Mouse (Mus musculus) kidney, embryonic 14.5 days (tissue): Measurements from ENCODE around the gene Gas2l3. TPM values are rescaled to one million over a fixed set of nuclear protein-coding genes. Genes with fewer than 3 reads are reported as not detected.

ENCODE experiments used
- ATAC-seq: fragments of 200-750 bp; cut with Nextera tagmentation; 2 replicates; pipeline ENCODE4 v1.8.0; 2017; ENCODE audit warnings: moderate number of reproducible peaks, mild to moderate bottlenecking, moderate TSS enrichment, moderate library complexity; ENCODE audit not compliant: low FRiP score, low TSS enrichment
- H3K27ac ChIP-seq: fragments of 300-500 bp; sonication (generic); 2 replicates; pipeline ENCODE4 v1.5.1; 2014; ENCODE audit warnings: low read depth, mild to moderate bottlenecking, low read length, moderate library complexity, mixed read lengths
- H3K27me3 ChIP-seq: fragments of 300-500 bp; sonication (generic); 2 replicates; pipeline ENCODE4 v1.6.1; 2014; ENCODE audit warnings: mild to moderate bottlenecking, low read length; ENCODE audit not compliant: control insufficient read depth, insufficient read depth
- H3K36me3 ChIP-seq: fragments of 300-500 bp; sonication (generic); 2 replicates; pipeline ENCODE4 v1.6.1; 2014; ENCODE audit warnings: low read length, mixed read lengths; ENCODE audit not compliant: control insufficient read depth, insufficient read depth
- H3K4me1 ChIP-seq: fragments of 300-500 bp; sonication (generic); 2 replicates; pipeline ENCODE4 v1.6.1; 2014; ENCODE audit warnings: low read length, mixed read lengths; ENCODE audit not compliant: control insufficient read depth, insufficient read depth
- H3K4me2 ChIP-seq: fragments of 300-500 bp; sonication (generic); replicated peaks from 2 replicates; pipeline ENCODE4 v1.6.1; 2014; ENCODE audit warnings: low read depth, mild to moderate bottlenecking, low read length
- H3K4me3 ChIP-seq: fragments of 300-500 bp; sonication (generic); 2 replicates; pipeline ENCODE4 v1.5.1; 2014; ENCODE audit warnings: mild to moderate bottlenecking, low read length
- H3K9ac ChIP-seq: fragments of 300-500 bp; sonication (generic); 2 replicates; pipeline ENCODE4 v1.6.1; 2014; ENCODE audit warnings: low read depth, mild to moderate bottlenecking, low read length, moderate library complexity
- H3K9me3 ChIP-seq: fragments of 300-500 bp; sonication (generic); 2 replicates; pipeline ENCODE4 v1.6.1; 2016; ENCODE audit warnings: low read length; ENCODE audit not compliant: control insufficient read depth
- WGBS: fragments of 180-500 bp; shearing (Covaris S2); extraction: QIAGEN DNeasy Blood & Tissue Kit; methylation state at CpG from one replicate; pipeline ENCODE4 v1.1.7; 2014; 5-methylcytosine and 5-hydroxymethylcytosine counted together
- polyA plus RNA-seq: library from polyadenylated mRNA; unstranded; fragments of >200 nt; fragmentation: Nextera tagmentation; extraction: Ambion mirVana; gene quantifications from 2 replicates; pipeline ENCODE4 v1.2.1, GENCODE M21; 2014

The Gas2l3 gene
- polyA plus RNA-seq, 1 experiment from 2014 or later: 22.3 TPM

DNA sequence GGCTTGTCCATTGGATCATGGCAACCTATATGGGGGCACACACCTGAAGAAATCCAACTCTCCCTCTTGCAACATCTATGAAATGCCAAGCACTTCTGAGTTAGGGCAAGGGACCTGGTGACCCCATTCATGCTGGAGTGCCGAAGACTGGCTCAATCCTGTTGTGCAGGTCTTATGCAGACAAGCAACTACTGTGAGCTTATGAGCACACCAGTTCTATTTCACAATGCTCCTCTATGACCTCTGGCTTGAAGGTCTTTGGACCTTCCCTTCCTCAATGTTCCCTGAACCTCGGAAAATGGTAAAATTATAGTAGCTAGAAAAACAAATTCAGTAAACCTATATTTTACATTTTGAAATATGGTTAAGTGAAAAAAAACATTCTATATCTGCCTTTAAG lies 25.8 kb downstream of the Gas2l3 start:
- Histone ChIP-seq H3K36me3 (peaks cover 44% of the 10 kb centered on the region; the same call in 1 of the 2 replicates), H3K27me3 (no peaks in the 10 kb centered on the region), H3K9ac (no peak overlapping the region), H3K4me2 (no peak overlapping the region), H3K9me3 (no peaks in the 10 kb centered on the region), H3K4me1 (no peaks in the 10 kb centered on the region), H3K27ac (no peak overlapping the region), H3K4me3 (no peak overlapping the region)
- WGBS: 90% methylated on average over 2 of the region's 2 CpGs
- ATAC-seq: no peak

DNA sequence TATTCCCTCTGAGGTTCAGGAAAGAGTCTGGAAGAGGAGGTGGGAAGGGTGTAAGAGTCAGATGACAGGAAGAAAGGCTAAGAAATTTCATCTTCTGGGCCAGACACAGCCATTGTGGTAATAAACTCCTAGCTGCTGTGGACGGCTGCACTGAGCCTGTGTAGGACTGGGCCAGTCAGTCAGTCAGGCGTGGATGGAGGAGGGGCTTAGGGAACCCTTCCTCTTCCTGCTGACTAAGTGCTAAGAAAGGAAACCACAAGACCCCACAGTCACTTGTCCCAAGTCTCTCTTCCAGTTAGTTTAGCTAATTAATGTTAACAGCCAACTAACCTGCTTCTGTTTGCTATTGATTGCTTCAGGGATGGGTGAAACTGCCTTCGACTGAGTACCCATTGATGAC lies 28.3 kb downstream of the Gas2l3 start:
- peaks cover 41% of the 10 kb centered on the region; the same call in 1 of the 2 replicates for H3K36me3 ChIP-seq
- no peak for ATAC-seq
- H3K4me1 ChIP-seq: no peaks in the 10 kb centered on the region
- H3K27me3 ChIP-seq: no peaks in the 10 kb centered on the region
- H3K4me3 ChIP-seq: no peak overlapping the region
- 58% methylated on average over 3 of the region's 3 CpGs for WGBS
- no peak overlapping the region for H3K27ac ChIP-seq
- H3K9ac ChIP-seq: no peak overlapping the region
- no peak overlapping the region for H3K4me2 ChIP-seq
- H3K9me3 ChIP-seq: no peaks in the 10 kb centered on the region

DNA sequence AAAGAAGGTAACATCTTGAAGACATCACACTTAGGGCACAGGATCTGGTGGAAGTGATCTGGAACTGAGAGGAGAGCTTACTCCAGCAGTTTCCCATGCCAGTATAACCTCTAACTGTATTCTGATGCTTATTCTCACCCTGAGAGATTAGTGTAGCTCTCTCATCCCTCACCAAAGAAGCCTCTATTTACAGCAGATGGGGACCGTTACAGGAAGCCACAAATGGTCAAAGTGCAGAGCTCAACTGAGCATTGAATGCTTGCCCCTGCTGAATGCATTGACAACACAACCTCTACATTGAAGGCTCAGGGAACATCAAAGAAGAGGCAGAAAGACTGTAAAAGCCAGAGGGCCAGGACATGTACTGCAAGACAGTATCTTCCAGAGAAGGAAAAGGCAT lies 36.2 kb downstream of the Gas2l3 start:
- H3K4me1 ChIP-seq: no peaks in the 10 kb centered on the region
- H3K9ac ChIP-seq: no peak overlapping the region
- H3K4me2 ChIP-seq: no peak overlapping the region
- 17% methylated on average over 1 of the region's 1 CpGs for WGBS
- no peak overlapping the region for H3K27ac ChIP-seq
- peaks cover under 1% of the 10 kb centered on the region; the same call in 1 of the 2 replicates for H3K36me3 ChIP-seq
- H3K9me3 ChIP-seq: no peaks in the 10 kb centered on the region
- no peak for ATAC-seq
- H3K4me3 ChIP-seq: no peak overlapping the region
- H3K27me3 ChIP-seq: no peaks in the 10 kb centered on the region

DNA sequence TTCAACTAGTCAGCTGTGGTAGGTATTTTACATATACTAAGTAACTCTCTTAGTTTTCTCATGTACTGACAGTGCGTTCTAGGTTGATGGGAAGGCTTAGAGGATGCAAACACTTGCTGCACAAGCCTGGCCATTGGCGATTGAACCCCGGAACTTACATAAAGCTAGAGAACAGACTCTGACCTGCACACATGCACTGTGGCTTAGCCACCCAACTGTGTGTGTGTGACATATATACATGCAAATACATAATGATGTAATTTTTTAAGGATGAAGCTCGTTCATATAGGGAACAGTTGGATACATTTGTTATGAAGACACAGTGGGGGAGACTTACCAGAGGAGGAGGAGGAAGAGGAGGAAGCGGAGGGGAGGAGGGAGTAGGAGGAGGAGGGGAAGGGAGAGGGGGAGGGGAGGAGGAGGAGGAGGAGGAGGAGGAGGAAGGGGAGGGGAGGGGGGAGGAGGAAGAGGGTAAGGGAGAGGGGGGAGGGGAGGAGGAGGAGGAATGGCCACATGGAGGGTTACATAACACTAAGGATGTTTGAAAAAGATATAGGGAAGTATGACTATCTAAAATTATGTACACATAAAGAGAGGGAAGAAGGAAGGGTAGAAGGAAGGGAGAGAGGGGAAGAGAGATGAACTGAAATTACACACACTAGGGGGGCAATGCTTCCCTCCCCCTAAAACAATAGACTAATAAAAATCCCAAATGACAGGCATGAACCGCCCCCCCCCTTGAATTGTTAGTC lies 36.9 kb downstream of the Gas2l3 start:
- no peak overlapping the region for H3K9ac ChIP-seq
- WGBS: 77% methylated on average over 5 of the region's 6 CpGs
- H3K27me3 ChIP-seq: no peaks in the 10 kb centered on the region
- H3K4me3 ChIP-seq: no peak overlapping the region
- H3K9me3 ChIP-seq: no peaks in the 10 kb centered on the region
- H3K4me2 ChIP-seq: no peak overlapping the region
- no peaks in the 10 kb centered on the region for H3K4me1 ChIP-seq
- H3K27ac ChIP-seq: no peak overlapping the region
- no peaks in the 10 kb centered on the region; the same call in 1 of the 2 replicates for H3K36me3 ChIP-seq
- no peak for ATAC-seq

DNA sequence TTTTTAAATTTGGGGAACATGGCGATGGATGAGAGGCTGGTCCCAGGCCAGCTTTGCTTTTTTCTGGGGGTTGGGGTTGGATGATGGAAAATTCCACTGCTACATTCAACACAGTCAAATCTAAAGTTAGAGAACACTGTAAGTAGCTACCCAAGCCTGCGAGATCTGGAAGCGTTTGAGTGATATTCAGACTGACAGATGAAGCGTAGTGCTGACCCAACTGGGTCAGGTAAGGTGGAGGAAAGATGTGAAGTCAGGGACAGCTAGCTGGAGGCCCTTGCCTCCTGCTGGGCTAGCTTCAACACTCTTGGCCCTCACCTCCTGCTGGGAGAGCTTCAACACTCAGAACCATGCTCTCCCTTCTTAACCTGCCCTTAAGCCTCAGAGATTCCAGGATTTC lies 38.8 kb downstream of the Gas2l3 start:
- H3K4me3 ChIP-seq: no peak overlapping the region
- no peak overlapping the region for H3K27ac ChIP-seq
- no peaks in the 10 kb centered on the region; the same call in 1 of the 2 replicates for H3K36me3 ChIP-seq
- no peak overlapping the region for H3K9ac ChIP-seq
- no peak overlapping the region for H3K4me2 ChIP-seq
- no peaks in the 10 kb centered on the region for H3K9me3 ChIP-seq
- no peak for ATAC-seq
- no peaks in the 10 kb centered on the region for H3K4me1 ChIP-seq
- H3K27me3 ChIP-seq: no peaks in the 10 kb centered on the region
- 83% methylated on average over 4 of the region's 4 CpGs for WGBS

DNA sequence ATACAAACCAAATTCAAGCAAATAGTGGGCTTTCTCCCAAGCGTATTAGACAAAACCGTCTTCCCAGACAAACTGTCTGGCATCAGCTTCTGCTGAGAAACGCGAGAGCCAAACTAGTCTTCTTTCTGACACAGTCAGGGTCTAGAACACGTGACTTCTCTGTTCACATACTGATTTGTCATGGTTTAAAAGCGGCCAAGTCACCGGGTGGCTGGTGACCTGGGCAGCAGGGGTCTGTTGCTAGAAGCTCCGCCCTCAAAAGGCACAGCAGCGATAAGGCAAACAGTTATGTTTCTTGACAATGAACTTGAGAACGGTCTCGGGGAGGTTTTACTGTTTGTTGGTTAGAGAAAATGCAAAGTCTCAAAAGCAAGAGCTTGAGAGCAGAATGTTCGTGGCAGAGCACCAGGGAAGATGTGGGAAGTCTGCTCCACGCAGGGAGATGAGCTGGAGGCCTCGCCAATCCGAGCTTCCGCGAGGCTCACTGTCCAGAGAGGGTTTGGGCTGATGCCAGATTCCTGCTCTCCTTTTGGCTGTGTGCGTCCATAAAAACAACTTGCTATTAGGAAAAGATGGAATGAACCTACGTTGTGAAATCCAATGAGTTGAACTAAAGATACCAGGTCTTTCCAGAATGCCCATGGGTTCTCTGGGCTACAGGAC lies 43.0 kb downstream of the Gas2l3 start:
- Histone ChIP-seq H3K4me2 (no peak overlapping the region), H3K9ac (no peak overlapping the region), H3K9me3 (no peaks in the 10 kb centered on the region), H3K27me3 (no peaks in the 10 kb centered on the region), H3K4me1 (no peaks in the 10 kb centered on the region), H3K27ac (no peak overlapping the region), H3K36me3 (no peaks in the 10 kb centered on the region), H3K4me3 (no peak overlapping the region)
- no peak for ATAC-seq
- WGBS: 86% methylated on average over 19 of the region's 19 CpGs

DNA sequence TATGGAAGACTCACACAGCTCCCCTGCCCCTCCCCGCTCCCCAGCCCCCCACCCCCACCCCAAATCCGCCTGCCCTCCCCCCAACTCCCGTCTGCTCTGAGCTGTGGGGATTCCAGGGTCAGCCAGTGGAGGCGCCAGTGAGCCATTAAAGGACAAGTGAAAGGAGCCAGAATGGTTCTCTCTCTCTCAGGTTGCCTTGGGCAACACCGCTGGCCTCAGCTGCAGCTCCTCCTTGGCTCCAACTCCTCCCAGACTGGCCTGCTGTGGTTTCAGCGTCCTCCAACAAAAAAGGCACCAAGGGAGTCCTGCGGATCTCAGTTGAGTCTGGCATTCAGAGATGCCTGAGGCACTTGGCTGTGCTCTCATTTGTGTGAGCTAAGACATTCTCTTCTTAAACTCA lies 47.9 kb downstream of the Gas2l3 start:
- Histone ChIP-seq H3K4me2 (peak overlapping the region; percentile 10; the same call in 1 of the 2 replicates), H3K9me3 (no peaks in the 10 kb centered on the region), H3K4me1 (no peaks in the 10 kb centered on the region), H3K36me3 (no peaks in the 10 kb centered on the region), H3K4me3 (no peak overlapping the region), H3K27me3 (no peaks in the 10 kb centered on the region), H3K27ac (no peak overlapping the region), H3K9ac (no peak overlapping the region)
- WGBS: 5% methylated on average over 6 of the region's 7 CpGs
- peak; percentile 49 for ATAC-seq

- Histone ChIP-seq H3K9me3 (no peaks in the 10 kb centered on the region), H3K4me1 (no peaks in the 10 kb centered on the region), H3K9ac (no peak overlapping the region), H3K27ac (no peak overlapping the region), H3K36me3 (no peaks in the 10 kb centered on the region), H3K4me2 (no peak overlapping the region; the same call in 1 of the 2 replicates), H3K4me3 (no peak overlapping the region), H3K27me3 (no peaks in the 10 kb centered on the region)
- 35% methylated on average over 7 of the region's 7 CpGs for WGBS
- ATAC-seq: no peak; the same call in 1 of the 2 replicates
Measured at GRCm38 (mm10) chr10:89395321-89395720, 48.4 kb downstream of the Gas2l3 start.

DNA sequence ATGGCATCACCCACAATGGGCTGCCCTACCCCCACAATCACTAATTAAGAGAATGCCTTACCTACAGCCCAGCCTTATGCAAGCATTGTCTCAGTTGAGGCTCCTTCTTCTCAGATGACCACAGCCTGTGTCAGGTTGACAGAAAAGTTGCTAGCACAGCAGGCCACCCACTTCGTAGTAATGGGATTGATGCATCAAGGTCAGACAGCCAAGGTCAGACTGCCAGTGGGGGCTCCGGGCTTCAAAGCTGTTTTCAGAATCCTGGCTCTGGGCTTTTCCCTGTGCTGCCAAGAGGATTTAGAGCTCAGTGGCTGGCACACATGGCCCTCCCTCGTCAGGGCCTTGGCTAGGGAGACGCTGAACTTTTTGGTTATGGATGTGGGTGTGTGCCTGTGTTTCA lies 51.1 kb downstream of the Gas2l3 start:
- no peaks in the 10 kb centered on the region for H3K27me3 ChIP-seq
- no peak overlapping the region for H3K4me2 ChIP-seq
- no peak overlapping the region for H3K9ac ChIP-seq
- no peaks in the 10 kb centered on the region for H3K4me1 ChIP-seq
- H3K4me3 ChIP-seq: no peak overlapping the region
- H3K27ac ChIP-seq: no peak overlapping the region
- ATAC-seq: peak; percentile 32; the same call in 1 of the 2 replicates
- H3K36me3 ChIP-seq: no peaks in the 10 kb centered on the region
- no peaks in the 10 kb centered on the region for H3K9me3 ChIP-seq
- 21% methylated on average over 4 of the region's 4 CpGs for WGBS
